Mouse (Mus musculus) embryonic fibroblast, embryonic 13.5 days (primary cell): ENCODE measurements at regions not wholly inside any gene's neighbourhood (a gene's known extent, or its start where the extent isn't known, plus 50 kb on each side); places are given as distances from the start of the nearest gene placed in this dataset.

Experiments used
- CTCF ChIP-seq: IDR thresholded peaks from 2 replicates; pipeline ENCODE4 v1.5.1; 2011; ENCODE audit warnings: mild to moderate bottlenecking, control low read depth, low read length, moderate library complexity, borderline replicate concordance; ENCODE audit not compliant: insufficient read depth
- POLR2A ChIP-seq: IDR thresholded peaks from 2 replicates; pipeline ENCODE4 v1.6.1; 2011; ENCODE audit warnings: low read depth, mild to moderate bottlenecking, control low read depth, low read length, moderate library complexity

- TF ChIP-seq POLR2A (no peak), CTCF (no peak)
These were observed 65.0 kb upstream of the Hif1a start for GRCm38 (mm10) chr12:73836132-73836531.
